Mouse (Mus musculus) forebrain, embryonic 12.5 days (tissue): ENCODE measurements around the gene Olfr1467. TPM values are rescaled to one million over a fixed set of nuclear protein-coding genes. Genes with fewer than 3 reads are reported as not detected.

Experiments used
- ATAC-seq: fragments of 200-750 bp; cut with Nextera tagmentation; 2 replicates; pipeline ENCODE4 v1.8.0; 2017; ENCODE audit warnings: moderate TSS enrichment; ENCODE audit not compliant: low FRiP score
- H3K27ac ChIP-seq: fragments of 300-500 bp; sonication (generic); 2 replicates; pipeline ENCODE4 v1.5.1; 2016; ENCODE audit warnings: mild to moderate bottlenecking
- H3K27me3 ChIP-seq: fragments of 300-500 bp; sonication (generic); 2 replicates; pipeline ENCODE4 v1.6.1; 2016; ENCODE audit warnings: mild to moderate bottlenecking
- H3K36me3 ChIP-seq: fragments of 300-500 bp; sonication (generic); replicated peaks from 2 replicates; pipeline ENCODE4 v1.6.1; 2016; ENCODE audit warnings: mild to moderate bottlenecking
- H3K4me1 ChIP-seq: fragments of 300-500 bp; sonication (generic); 2 replicates; pipeline ENCODE4 v1.6.1; 2016
- H3K4me2 ChIP-seq: fragments of 300-500 bp; sonication (generic); 2 replicates; pipeline ENCODE4 v1.6.1; 2016; ENCODE audit warnings: mild to moderate bottlenecking, moderate library complexity
- H3K4me3 ChIP-seq: fragments of 300-500 bp; sonication (generic); replicated peaks from 2 replicates; pipeline ENCODE4 v1.5.1; 2016; ENCODE audit warnings: mild to moderate bottlenecking
- H3K9ac ChIP-seq: fragments of 300-500 bp; sonication (generic); 2 replicates; pipeline ENCODE4 v1.6.1; 2016; ENCODE audit warnings: mild to moderate bottlenecking
- H3K9me3 ChIP-seq: fragments of 300-500 bp; sonication (generic); 2 replicates; pipeline ENCODE4 v1.6.1; 2016
- WGBS: fragments of 180-500 bp; shearing (Covaris S2); methylation state at CpG from one replicate; pipeline ENCODE4 v1.1.7; 2016; 5-methylcytosine and 5-hydroxymethylcytosine counted together
- polyA plus RNA-seq: library from polyadenylated mRNA; unstranded; fragments of >200 nt; fragmentation: Nextera tagmentation; extraction: Ambion mirVana; gene quantifications from 2 replicates; pipeline ENCODE4 v1.2.1, GENCODE M21; 2016

The Olfr1467 gene
- polyA plus RNA-seq: not detected in 2 replicates

- no peaks in the 10 kb centered on the region for H3K36me3 ChIP-seq
- H3K4me2 ChIP-seq: no peak within 1 kb of the TSS
- no peaks in the 10 kb centered on the region for H3K27me3 ChIP-seq
- WGBS: 76% methylated on average over 2 of the region's 2 CpGs
- H3K4me1 ChIP-seq: no peaks in the 10 kb centered on the region
- H3K27ac ChIP-seq: no peak within 1 kb of the TSS
- no peak for ATAC-seq
- peaks cover 12% of the 10 kb centered on the region for H3K9me3 ChIP-seq
- H3K9ac ChIP-seq: no peak within 1 kb of the TSS
- H3K4me3 ChIP-seq: no peak within 1 kb of the TSS
Measured at GRCm38 (mm10) chr19:13361936-13362335, at the start of gene Olfr1467. Gene Olfr1467, plus strand, starts transcription at chr19:13362236.

- Histone ChIP-seq H3K27me3 (no peaks in the 10 kb centered on the region), H3K9me3 (peaks cover 9% of the 10 kb centered on the region), H3K9ac (no peak within 1 kb of the TSS), H3K4me2 (no peak within 1 kb of the TSS), H3K4me1 (no peaks in the 10 kb centered on the region), H3K27ac (no peak within 1 kb of the TSS), H3K4me3 (no peak within 1 kb of the TSS), H3K36me3 (no peaks in the 10 kb centered on the region)
- no peak for ATAC-seq
Measured at GRCm38 (mm10) chr19:13315441-13315840, 46.6 kb upstream of the Olfr1467 start, which contains the start of gene Olfr1465. Gene Olfr1465, minus strand, starts transcription at chr19:13315541.

GRCm38 (mm10) chr19:13338562-13338961 is 23.5 kb upstream of the Olfr1467 start, which contains the start of gene Olfr1466:
Gene Olfr1466, plus strand, starts transcription at chr19:13338862.
- Histone ChIP-seq H3K27ac (no peak within 1 kb of the TSS), H3K4me2 (no peak within 1 kb of the TSS), H3K9ac (no peak within 1 kb of the TSS), H3K9me3 (peaks cover 21% of the 10 kb centered on the region), H3K36me3 (no peaks in the 10 kb centered on the region), H3K4me1 (no peaks in the 10 kb centered on the region), H3K4me3 (no peak within 1 kb of the TSS), H3K27me3 (no peaks in the 10 kb centered on the region)
- ATAC-seq: no peak
- 81% methylated on average over 2 of the region's 2 CpGs for WGBS

GRCm38 (mm10) chr19:13407549-13407948 is 45.5 kb downstream of the Olfr1467 start, which contains the start of gene Olfr1469:
Gene Olfr1469, plus strand, starts transcription at chr19:13407849.
- H3K9me3 ChIP-seq: peaks cover 19% of the 10 kb centered on the region
- H3K4me1 ChIP-seq: no peaks in the 10 kb centered on the region
- no peak within 1 kb of the TSS for H3K9ac ChIP-seq
- H3K27ac ChIP-seq: no peak within 1 kb of the TSS
- no peaks in the 10 kb centered on the region for H3K27me3 ChIP-seq
- H3K4me3 ChIP-seq: no peak within 1 kb of the TSS
- ATAC-seq: no peak
- H3K4me2 ChIP-seq: no peak within 1 kb of the TSS
- WGBS: 87% methylated on average over 2 of the region's 2 CpGs
- no peaks in the 10 kb centered on the region for H3K36me3 ChIP-seq

Other genes starting within 250 kb of the Olfr1467 start
- gene Olfr1459, start 212.7 kb upstream of the Olfr1467 start, polyA plus RNA-seq: not detected in 2 replicates
- not detected in 2 replicates for gene Olfr1461, start 199.2 kb upstream of the Olfr1467 start, polyA plus RNA-seq
- not detected in 2 replicates for gene Olfr1462, start 176.5 kb upstream of the Olfr1467 start, polyA plus RNA-seq
- not detected in 2 replicates for gene Olfr1463, start 130.9 kb upstream of the Olfr1467 start, polyA plus RNA-seq
- gene Olfr1465, start 46.7 kb upstream of the Olfr1467 start, polyA plus RNA-seq: not detected in 2 replicates
- gene Olfr1466, start 23.4 kb upstream of the Olfr1467 start, polyA plus RNA-seq: not detected in 2 replicates
- gene Olfr1469, start 45.6 kb downstream of the Olfr1467 start, polyA plus RNA-seq: not detected in 2 replicates
- not detected in 2 replicates for gene Olfr1471, start 81.2 kb downstream of the Olfr1467 start, polyA plus RNA-seq
- not detected in 2 replicates for gene Olfr1472, start 93.8 kb downstream of the Olfr1467 start, polyA plus RNA-seq
- not detected in 2 replicates for gene Olfr1474, start 107.3 kb downstream of the Olfr1467 start, polyA plus RNA-seq
- not detected in 2 replicates for gene Olfr1475, start 118.0 kb downstream of the Olfr1467 start, polyA plus RNA-seq
- gene Olfr1477, start 138.3 kb downstream of the Olfr1467 start, polyA plus RNA-seq: not detected in 2 replicates
- not detected in 2 replicates for gene Olfr1480, start 165.7 kb downstream of the Olfr1467 start, polyA plus RNA-seq
- not detected in 2 replicates for gene Olfr1484, start 221.3 kb downstream of the Olfr1467 start, polyA plus RNA-seq